Mouse (Mus musculus) CH12.LX (cell line): ENCODE data around the gene Ccpg1. TPM values are rescaled to one million over a fixed set of nuclear protein-coding genes. Genes with fewer than 3 reads are reported as not detected.

Experiments used
- DNase-seq: peaks from one replicate; pipeline ENCODE4 v3.0.0-alpha.2; 2013; ENCODE audit errors: extremely low read depth
- H3K27ac ChIP-seq: 2 replicates; pipeline ENCODE4 v1.5.1; 2012; ENCODE audit warnings: low read depth, mild to moderate bottlenecking, control low read depth, moderate library complexity; ENCODE audit not compliant: insufficient read depth
- H3K27me3 ChIP-seq: replicated peaks from 2 replicates; pipeline ENCODE3; 2012; ENCODE audit warnings: inconsistent platforms
- H3K36me3 ChIP-seq, 2 experiments: replicated peaks in 1 of 2; 2 replicates each; pipeline versions ENCODE3 to v1.6.1; 2012; ENCODE audit warnings: inconsistent platforms in 1 of 2, low read length in 1 of 2, mild to moderate bottlenecking in 1 of 2, mixed read lengths in 1 of 2, moderate library complexity in 1 of 2; ENCODE audit not compliant: control insufficient read depth in 1 of 2, insufficient read depth in 1 of 2
- H3K4me1 ChIP-seq, 2 experiments: 2 replicates each; pipeline ENCODE4 v1.6.1; 2012; ENCODE audit warnings: inconsistent platforms in 1 of 2, moderate library complexity in 1 of 2; ENCODE audit not compliant: insufficient read depth in 2 of 2, control insufficient read depth in 1 of 2
- H3K4me2 ChIP-seq: 2 replicates; pipeline ENCODE4 v1.6.1; 2012; ENCODE audit warnings: low read depth, mild to moderate bottlenecking, control low read depth; ENCODE audit not compliant: poor library complexity, insufficient read depth, severe bottlenecking
- H3K4me3 ChIP-seq, 3 experiments: fragments of 150-350 bp in 1 of 3; sonication (generic) in 1 of 3; replicated peaks in 1 of 3; 2 replicates each; pipeline versions ENCODE3 to v1.5.1; 2011 to 2012; ENCODE audit warnings: low read depth in 2 of 3, low read length in 2 of 3, mild to moderate bottlenecking in 2 of 3, moderate library complexity in 2 of 3, control low read depth in 1 of 3, improper control_type of control experiment in 1 of 3, inconsistent platforms in 1 of 3, mixed read lengths in 1 of 3; ENCODE audit not compliant: poor library complexity in 1 of 3
- H3K79me2 ChIP-seq: replicated peaks from 2 replicates; pipeline ENCODE4 v1.6.1; 2012; ENCODE audit warnings: mild to moderate bottlenecking, moderate library complexity; ENCODE audit not compliant: control insufficient read depth, poor library complexity, insufficient read depth, severe bottlenecking; ENCODE audit errors: extremely low read depth
- H3K9ac ChIP-seq: 2 replicates; pipeline ENCODE4 v1.6.1; 2012; ENCODE audit warnings: low read depth, mild to moderate bottlenecking, control low read depth, moderate library complexity; ENCODE audit not compliant: insufficient read depth
- H3K9me3 ChIP-seq: replicated peaks from 2 replicates; pipeline ENCODE3; 2012; ENCODE audit warnings: low read length, inconsistent platforms, mixed read lengths
- BHLHE40 ChIP-seq: IDR thresholded peaks from 2 replicates; pipeline ENCODE4 v1.6.1; 2011; ENCODE audit warnings: mild to moderate bottlenecking, low read depth, low read length, improper control_type of control experiment
- CHD1 ChIP-seq: IDR thresholded peaks from 2 replicates; pipeline ENCODE4 v1.6.1; 2012; ENCODE audit warnings: low read depth, low read length, improper control_type of control experiment, inconsistent platforms
- CTCF ChIP-seq, 2 experiments: IDR thresholded peaks in 1 of 2; conservative IDR thresholded peaks in 1 of 2; 2 replicates each; pipeline ENCODE4 v1.5.1; 2011 to 2012; ENCODE audit warnings: low read depth in 2 of 2, low read length in 2 of 2, improper control_type of control experiment in 1 of 2, inconsistent platforms in 1 of 2, mild to moderate bottlenecking in 1 of 2, moderate library complexity in 1 of 2
- ELF1 ChIP-seq: IDR thresholded peaks from 2 replicates; pipeline ENCODE4 v1.6.1; 2014; ENCODE audit warnings: low read depth, mild to moderate bottlenecking, inconsistent platforms, low read length, improper control_type of control experiment
- ETS1 ChIP-seq: conservative IDR thresholded peaks from 2 replicates; pipeline ENCODE4 v1.6.1; 2012; ENCODE audit warnings: low read depth, mild to moderate bottlenecking, inconsistent platforms, low read length, improper control_type of control experiment, moderate library complexity
- GABPA ChIP-seq: IDR thresholded peaks from 2 replicates; pipeline ENCODE4 v1.6.1; 2012; ENCODE audit warnings: low read depth, low read length, improper control_type of control experiment, inconsistent platforms; ENCODE audit not compliant: insufficient replicate concordance
- HCFC1 ChIP-seq: IDR thresholded peaks from 2 replicates; pipeline ENCODE4 v1.6.1; 2012; ENCODE audit warnings: low read depth, mild to moderate bottlenecking, inconsistent platforms, low read length, improper control_type of control experiment
- JUND ChIP-seq: conservative IDR thresholded peaks from 2 replicates; pipeline ENCODE4 v1.6.1; 2011; ENCODE audit warnings: low read depth, low read length, improper control_type of control experiment
- MAX ChIP-seq: IDR thresholded peaks from 2 replicates; pipeline ENCODE4 v1.6.1; 2011; ENCODE audit warnings: low read length, improper control_type of control experiment
- NRF1 ChIP-seq: IDR thresholded peaks from 2 replicates; pipeline ENCODE4 v1.6.1; 2014; ENCODE audit warnings: low read depth, mild to moderate bottlenecking, inconsistent platforms, low read length, improper control_type of control experiment, moderate library complexity
- POLR2A ChIP-seq: IDR thresholded peaks from 2 replicates; pipeline ENCODE4 v1.6.1; 2011; ENCODE audit warnings: low read depth, mild to moderate bottlenecking, improper control_type of control experiment, low read length
- TCF12 ChIP-seq: IDR thresholded peaks from 2 replicates; pipeline ENCODE4 v1.6.1; 2014; ENCODE audit warnings: low read depth, mild to moderate bottlenecking, inconsistent platforms, low read length, improper control_type of control experiment
- ZKSCAN1 ChIP-seq: IDR thresholded peaks from 2 replicates; pipeline ENCODE4 v1.6.1; 2012; ENCODE audit warnings: low read depth, inconsistent platforms, low read length, improper control_type of control experiment, borderline replicate concordance
- ZNF384 ChIP-seq: IDR thresholded peaks from 2 replicates; pipeline ENCODE4 v1.6.1; 2012; ENCODE audit warnings: low read depth, low read length, improper control_type of control experiment, inconsistent platforms
- dilution Hi-C: fragments of 300-500 bp; cut with MboI; formaldehyde crosslinking; loops from 2 replicates; pipeline ENCODE4 v1.14.3; 2020; ENCODE audit warnings: low sequenced_read_pairs; ENCODE audit not compliant: extremely low pct_unique_long_range_greater_than_20kb, extremely low pct_ligation_motif_present
- in situ Hi-C: fragments of 300-500 bp; cut with MboI; formaldehyde crosslinking; loops from 3 replicates; pipeline ENCODE4 v1.14.3; 2019; ENCODE audit warnings: low sequenced_read_pairs, low pct_ligation_motif_present, low pct_unique_long_range_greater_than_20kb, mixed read lengths
- polyA plus RNA-seq: library from polyadenylated mRNA; unstranded; fragments of >175 nt; gene quantifications from 2 replicates; pipeline ENCODE4 v1.2.1, GENCODE M21; 2012; ENCODE audit warnings: low read depth; ENCODE audit not compliant: insufficient read length
- total RNA-seq, 2 experiments: library from RNA; depleted of rRNA; stranded (reverse); fragments of 300-350 nt in 1 of 2; fragments of >200 nt in 1 of 2; gene quantifications; 2 replicates each; pipeline ENCODE4 v1.2.3; 2012 to 2014

Gene Ccpg1
- total and polyA plus RNA-seq, 3 experiments, result 5.2 to 18.3 (median 6.2) TPM

DNA sequence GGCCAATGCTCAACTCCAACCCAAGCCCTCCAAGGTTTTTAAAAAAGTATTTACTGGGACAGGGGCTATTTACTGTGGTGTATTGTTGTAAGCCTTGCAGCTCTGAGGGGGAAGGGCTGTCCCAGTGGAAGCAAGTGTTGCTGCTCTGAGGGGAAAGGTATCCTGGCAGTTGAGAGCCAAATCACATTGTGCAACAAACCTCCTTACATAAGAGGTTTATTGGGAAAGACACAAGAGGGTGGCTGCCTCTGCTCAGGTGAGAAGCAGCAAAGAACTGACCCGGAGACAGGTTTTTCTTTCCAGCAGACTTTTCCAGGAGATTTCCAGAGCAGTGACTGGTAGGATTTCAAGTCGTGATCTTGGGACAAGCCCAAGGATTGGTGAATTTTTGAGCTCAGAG is 48.9 kb upstream of the Ccpg1 start:
- no peak overlapping the region for H3K4me3 ChIP-seq
- no peak for TF ChIP-seq JUND
- no peak for TF ChIP-seq ELF1
- TF ChIP-seq CHD1, result no peak
- TF ChIP-seq MAX, result no peak
- TF ChIP-seq NRF1, result no peak
- TF ChIP-seq POLR2A, result no peak
- TF ChIP-seq TCF12, result no peak
- no peak for TF ChIP-seq ZKSCAN1
- no peak for TF ChIP-seq BHLHE40
- no peak for TF ChIP-seq HCFC1
- TF ChIP-seq, all 38 proteins: peak for 0
- Histone ChIP-seq H3K36me3 (no peaks in the 10 kb centered on the region), H3K79me2 (no peaks in the 10 kb centered on the region), H3K9me3 (no peaks in the 10 kb centered on the region), H3K9ac (no peak overlapping the region), H3K27me3 (no peaks in the 10 kb centered on the region), H3K27ac (no peak overlapping the region), H3K4me2 (no peak overlapping the region), H3K4me1 (no peaks in the 10 kb centered on the region)
- dilution Hi-C loops, result no loop called here
- DNase-seq, result no peak
- in situ Hi-C loops, result no loop called here

GRCm38 (mm10) chr9:72943424-72943823 is 41.8 kb upstream of the Ccpg1 start:
- no peaks in the 10 kb centered on the region for H3K4me1 ChIP-seq
- H3K9me3 ChIP-seq, result peaks cover 3% of the 10 kb centered on the region
- TF ChIP-seq CTCF (conservative IDR thresholded peaks at IDR 0.05 in 1 of 2, IDR thresholded peaks at IDR 0.05 in 1 of 2; ENCODE audit: low read depth in 2 of 2, low read length in 2 of 2) (peak; percentile 8 to 30; a peak in 2 of 4 replicates), NRF1 (no peak), ZKSCAN1 (no peak)
- no peaks in the 10 kb centered on the region for H3K36me3 ChIP-seq
- no peak overlapping the region for H3K9ac ChIP-seq
- DNase-seq, result no peak
- no peaks in the 10 kb centered on the region for H3K27me3 ChIP-seq
- in situ Hi-C loops (no loop called here), dilution Hi-C loops (no loop called here)
- no peak overlapping the region for H3K4me2 ChIP-seq
- H3K27ac ChIP-seq, result no peak overlapping the region
- H3K4me3 ChIP-seq, result no peak overlapping the region
- no peaks in the 10 kb centered on the region for H3K79me2 ChIP-seq

DNA sequence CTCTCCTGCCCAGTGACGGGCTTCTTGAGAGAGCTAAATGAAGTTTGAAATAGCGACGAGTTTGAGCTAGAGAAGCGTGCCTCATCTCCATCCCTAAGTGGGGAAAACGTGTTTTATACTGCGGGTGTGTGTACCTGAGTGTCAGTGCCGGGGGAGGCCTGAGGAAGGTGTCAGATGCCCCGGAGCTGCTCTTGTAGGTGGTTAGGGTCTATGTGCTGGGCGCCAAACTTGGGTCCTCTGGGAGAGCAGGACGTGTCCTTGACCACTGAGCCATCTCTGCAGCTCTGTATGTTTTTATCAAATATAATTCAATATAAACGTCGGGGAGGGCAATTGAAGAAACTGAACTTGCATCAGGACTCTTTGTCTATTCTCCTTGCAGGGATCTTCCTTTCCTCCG is 40.9 kb upstream of the Ccpg1 start:
- Histone ChIP-seq H3K4me1 (no peaks in the 10 kb centered on the region), H3K27me3 (no peaks in the 10 kb centered on the region), H3K4me2 (no peak overlapping the region), H3K9me3 (peaks cover 3% of the 10 kb centered on the region), H3K36me3 (no peaks in the 10 kb centered on the region), H3K27ac (no peak overlapping the region), H3K9ac (no peak overlapping the region), H3K4me3 (no peak overlapping the region), H3K79me2 (no peaks in the 10 kb centered on the region)
- DNase-seq, result no peak
- in situ Hi-C loops (no loop called here), dilution Hi-C loops (no loop called here)
- TF ChIP-seq POLR2A, result no peak
- no peak for TF ChIP-seq ETS1
- TF ChIP-seq ZNF384, result no peak
- TF ChIP-seq NRF1, result no peak
- no peak for TF ChIP-seq TCF12
- no peak for TF ChIP-seq CHD1
- no peak for TF ChIP-seq GABPA
- TF ChIP-seq JUND, result no peak
